Mouse (Mus musculus): ENCODE measurements around the gene Atf6. TPM values are rescaled to one million over a fixed set of nuclear protein-coding genes. Genes with fewer than 3 reads are reported as not detected.

Atf6 gene
- total RNA-seq, 4 experiments from 2014 or later, result 44.3 to 51.8 (median 48.5) TPM

GRCm38 (mm10) chr1:170664620-170665185 lies 202.9 kb downstream of the Atf6 start:
- no peak for DNase-seq (ENCODE audit: low spot score in 2 of 2)

- DNase-seq (ENCODE audit: low spot score in 2 of 2), result no peak
Measured at GRCm38 (mm10) chr1:170659260-170659659, 208.3 kb downstream of the Atf6 start.

- DNase-seq (ENCODE audit: low spot score in 2 of 2), result no peak
Measured at GRCm38 (mm10) chr1:170657643-170658314, 209.8 kb downstream of the Atf6 start.

- no peak for DNase-seq (ENCODE audit: low spot score in 2 of 2)
Measured at GRCm38 (mm10) chr1:170657228-170657521, 210.4 kb downstream of the Atf6 start.

- DNase-seq (ENCODE audit: low spot score in 2 of 2), result no peak
Measured at GRCm38 (mm10) chr1:170656518-170657227, 210.9 kb downstream of the Atf6 start.

- DNase-seq (ENCODE audit: low spot score in 2 of 2), result no peak
Measured at GRCm38 (mm10) chr1:170655280-170655917, 212.2 kb downstream of the Atf6 start.

Other genes starting within 250 kb of the Atf6 start
- 10 to 100 TPM; 30.1 to 35.7 (median 33.2) TPM for gene Olfml2b, start 223.2 kb downstream of the Atf6 start, total RNA-seq (2022)
- 1 to 10 TPM in 1 of 4 experiments, under 1 TPM in 1, not detected in 2; 0.68 to 1.3 TPM for gene Gm26620, start 17.3 kb upstream of the Atf6 start, total RNA-seq (2022)
- gene Dusp12, start 17.8 kb upstream of the Atf6 start, total RNA-seq (2022), result 10 to 100 TPM; 15.0 to 24.3 (median 19.4) TPM
- gene Fcrlb, start 45.2 kb upstream of the Atf6 start, total RNA-seq (2022), result under 1 TPM; 0.25 to 0.61 (median 0.41) TPM
- not detected for gene Fcrla, start 59.8 kb upstream of the Atf6 start, total RNA-seq (2022)
- gene Fcgr2b, start 108.8 kb upstream of the Atf6 start, total RNA-seq (2022), result 10 to 100 TPM in 2 of 4 experiments, 1 to 10 TPM in 2; 4.2 to 46.4 (median 21.4) TPM
- 1 to 10 TPM in 2 of 4 experiments, not detected in 2; 1.5 to 1.7 TPM for gene Fcgr4, start 151.1 kb upstream of the Atf6 start, total RNA-seq (2022)
- 10 to 100 TPM; 10.6 to 67.7 (median 34.1) TPM for gene Fcgr3, start 197.2 kb upstream of the Atf6 start, total RNA-seq (2022)
- gene Cfap126, start 246.1 kb upstream of the Atf6 start, total RNA-seq (2022), result 1 to 10 TPM in 2 of 4 experiments, under 1 TPM in 2; 0.43 to 3.1 (median 1.3) TPM

Data from layer of hippocampus, adult 8-10 months (tissue).